Mouse (Mus musculus) myocyte (in vitro differentiated cells): Measurements from ENCODE around the gene Mep1a.

ENCODE experiments used
- MYOG ChIP-seq, 3 experiments: IDR thresholded peaks; one replicate each; pipeline ENCODE4 v1.6.1; 2011; ENCODE audit warnings: control low read depth in 2 of 3, low read depth in 2 of 3, mild to moderate bottlenecking in 2 of 3; ENCODE audit not compliant: insufficient read length in 2 of 3, control insufficient read depth in 1 of 3, insufficient read depth in 1 of 3
- TCF12 ChIP-seq: IDR thresholded peaks from one replicate; pipeline ENCODE4 v1.6.1; 2011; ENCODE audit warnings: mild to moderate bottlenecking, control low read depth; ENCODE audit not compliant: poor library complexity, insufficient read depth, severe bottlenecking

- no peak for TF ChIP-seq MYOG (IDR thresholded peaks at IDR 0.05; ENCODE audit: control insufficient read depth in 1 of 3, insufficient read depth in 1 of 3, insufficient read length in 2 of 3, low read depth in 2 of 3)
- no peak for TF ChIP-seq TCF12
These were observed 981 bp downstream of the Mep1a start for GRCm38 (mm10) chr17:43501631-43502030.
